In the genomic region with DNA sequence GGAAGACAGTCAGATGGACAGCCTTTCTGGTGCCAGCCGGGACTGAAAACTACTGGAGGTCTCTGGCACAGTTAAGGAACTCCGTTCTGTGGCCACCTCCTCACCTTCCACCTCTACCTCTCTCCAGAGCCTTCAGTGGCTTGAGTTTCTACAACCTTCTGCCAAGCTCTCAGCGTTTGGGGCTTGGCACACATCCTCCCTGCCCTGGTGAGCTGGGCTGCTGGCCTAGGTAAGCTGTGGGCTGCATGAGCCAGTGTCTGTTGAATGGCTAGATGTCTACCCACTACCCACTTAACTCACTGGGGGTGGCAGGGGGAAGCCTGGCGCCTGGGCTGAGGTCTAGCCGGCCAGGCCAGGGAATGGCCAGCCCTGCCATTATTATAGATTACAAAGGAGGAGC, we compare ENCODE assay signal across 10 mouse cellular contexts. TPM values are rescaled to one million over a fixed set of nuclear protein-coding genes. Genes with fewer than 3 reads are reported as not detected.
DNase-seq lines count a peak whose midpoint lies in the region; ATAC-seq lines count a peak whose summit lies in the region.
"Had no signal": no experiment of that assay in that cellular context is flagged by ENCODE, and none has a peak within 500 bp of the region (broad histone marks: within the 10 kb centered on the region; RNA-seq: fewer than 3 reads in every experiment).

No protein-coding gene starts in this region.

- H3K36me3 ChIP-seq in heart, embryonic 12.5 days = peaks cover 14% of the 10 kb centered on the region
- no peaks in the 10 kb centered on the region for H3K36me3 ChIP-seq in midbrain, embryonic 14.5 days (ENCODE audit: control insufficient read depth, insufficient read depth, low read length)

- peak; percentile 13 for DNase-seq in layer of hippocampus, adult 11-12 months (ENCODE audit: low spot score)
- no peak for DNase-seq in layer of hippocampus, adult 9-11 months
- peak; percentile 64 to 76 for DNase-seq in cerebellum, postnatal 10 days
- no peak for DNase-seq in midbrain, embryonic 14.5 days
- DNase-seq in B cell, adult 2 months = no peak
- no peak for DNase-seq in kidney, postnatal 36 days
- DNase-seq in adrenal gland, postnatal 25 days = no peak
- DNase-seq: lung, postnatal 10 days had no signal

- no peak overlapping the region for H3K4me3 ChIP-seq in heart, embryonic 12.5 days
- no peak overlapping the region for H3K4me3 ChIP-seq in midbrain, embryonic 14.5 days (replicated peaks; ENCODE audit: low read depth, low read length)

- H3K9ac ChIP-seq in heart, embryonic 12.5 days = peak overlapping the region; percentile 57
- no peak overlapping the region for H3K9ac ChIP-seq in midbrain, embryonic 14.5 days (replicated peaks; ENCODE audit: low read length)

- 54% methylated on average over 5 of the region's 5 CpGs for WGBS in heart, embryonic 12.5 days
- WGBS in midbrain, embryonic 14.5 days = 43% methylated on average over 5 of the region's 5 CpGs

- H3K27me3 ChIP-seq in heart, embryonic 12.5 days (replicated peaks) = no peaks in the 10 kb centered on the region
- no peaks in the 10 kb centered on the region; the same call in 1 of the 2 replicates for H3K27me3 ChIP-seq in midbrain, embryonic 14.5 days (ENCODE audit: control insufficient read depth, insufficient read depth, low read length)

- H3K27ac ChIP-seq in heart, embryonic 12.5 days (ENCODE audit: poor library complexity, severe bottlenecking) = peak overlapping the region; percentile 15; the same call in 1 of the 2 replicates
- 0 out of 2 replicates have a peak overlapping the region, but pooled peaks have one; percentile 5 for H3K27ac ChIP-seq in midbrain, embryonic 14.5 days (replicated peaks; ENCODE audit: low read depth, low read length)

- peaks cover 82% of the 10 kb centered on the region for H3K4me1 ChIP-seq in heart, embryonic 12.5 days (replicated peaks)
- H3K4me1 ChIP-seq in midbrain, embryonic 14.5 days (ENCODE audit: control insufficient read depth, insufficient read depth, low read length) = peaks cover 19% of the 10 kb centered on the region

- H3K4me2 ChIP-seq in heart, embryonic 12.5 days = peak overlapping the region; percentile 47
- H3K4me2 ChIP-seq in midbrain, embryonic 14.5 days (ENCODE audit: low read length) = no peak overlapping the region; the same call in 1 of the 2 replicates

- no peak for ATAC-seq in heart, embryonic 12.5 days (ENCODE audit: insufficient number of reproducible peaks, low FRiP score)
- no peak for ATAC-seq in midbrain, embryonic 14.5 days (ENCODE audit: low FRiP score, low TSS enrichment)
- ATAC-seq: intestine, embryonic 16.5 days had no signal

- H3K9me3 ChIP-seq in heart, embryonic 12.5 days (replicated peaks) = no peaks in the 10 kb centered on the region
- H3K9me3 ChIP-seq in midbrain, embryonic 14.5 days (ENCODE audit: control insufficient read depth, low read length) = no peaks in the 10 kb centered on the region

RNA-seq across cellular contexts. Expression of a gene that starts 6.3 kb away (rescaled TPM):
- polyA plus RNA-seq in heart, embryonic 12.5 days (2016; fragmentation: Nextera tagmentation; extraction: Ambion mirVana) = 51.7 and 62.5 TPM in 2 replicates
- 6.6 and 9.4 TPM in 2 replicates for polyA plus RNA-seq in midbrain, embryonic 14.5 days (2014; fragmentation: Nextera tagmentation; extraction: Ambion mirVana)
- total RNA-seq in adrenal gland, postnatal 25 days (2021) = 20.9 and 22.8 TPM in 2 replicates

RNA-seq across cellular contexts. Expression of a gene that starts 28.4 kb away (rescaled TPM):
- polyA plus RNA-seq in heart, embryonic 12.5 days (2016; fragmentation: Nextera tagmentation; extraction: Ambion mirVana) = not detected in 2 replicates
- polyA plus RNA-seq in midbrain, embryonic 14.5 days (2014; fragmentation: Nextera tagmentation; extraction: Ambion mirVana) = 0.09 and 0.11 TPM in 2 replicates
- total RNA-seq in adrenal gland, postnatal 25 days (2021) = not detected in 2 replicates

RNA-seq across cellular contexts. Expression of a gene that starts 29.9 kb away (rescaled TPM):
- 1.1 and 1.5 TPM in 2 replicates for polyA plus RNA-seq in heart, embryonic 12.5 days (2016; fragmentation: Nextera tagmentation; extraction: Ambion mirVana)
- 1.6 and 1.8 TPM in 2 replicates for polyA plus RNA-seq in midbrain, embryonic 14.5 days (2014; fragmentation: Nextera tagmentation; extraction: Ambion mirVana)
- total RNA-seq in adrenal gland, postnatal 25 days (2021) = 30.8 and 37.7 TPM in 2 replicates

RNA-seq across cellular contexts. Expression of a gene that starts 33.9 kb away (rescaled TPM):
- polyA plus RNA-seq in heart, embryonic 12.5 days (2016; fragmentation: Nextera tagmentation; extraction: Ambion mirVana) = 0.67 and 1.1 TPM in 2 replicates
- 3.7 and 4.0 TPM in 2 replicates for polyA plus RNA-seq in midbrain, embryonic 14.5 days (2014; fragmentation: Nextera tagmentation; extraction: Ambion mirVana)
- total RNA-seq in adrenal gland, postnatal 25 days (2021) = 9.9 and 10.9 TPM in 2 replicates

RNA-seq across cellular contexts. Expression of a gene that starts 40.2 kb away (rescaled TPM):
- 0.20 TPM in 1 of 2 replicates, not detected in the other for polyA plus RNA-seq in heart, embryonic 12.5 days (2016; fragmentation: Nextera tagmentation; extraction: Ambion mirVana)
- polyA plus RNA-seq in midbrain, embryonic 14.5 days (2014; fragmentation: Nextera tagmentation; extraction: Ambion mirVana) = 0.11 and 0.12 TPM in 2 replicates
- total RNA-seq in adrenal gland, postnatal 25 days (2021) = 0.82 and 1.5 TPM in 2 replicates

Comparison
In these comparisons a context has a peak if more than half of its experiments do, and no peak if none do; other contexts are left out.
1. DNase-seq: peak in layer of hippocampus, adult 11-12 months (single experiment) and cerebellum, postnatal 10 days (2 of 2); none in layer of hippocampus, adult 9-11 months (single experiment), midbrain, embryonic 14.5 days (single experiment), B cell, adult 2 months (0 of 2), kidney, postnatal 36 days (0 of 2) and adrenal gland, postnatal 25 days (single experiment).